Mouse (Mus musculus): ENCODE data around the gene Scn9a.

DNA sequence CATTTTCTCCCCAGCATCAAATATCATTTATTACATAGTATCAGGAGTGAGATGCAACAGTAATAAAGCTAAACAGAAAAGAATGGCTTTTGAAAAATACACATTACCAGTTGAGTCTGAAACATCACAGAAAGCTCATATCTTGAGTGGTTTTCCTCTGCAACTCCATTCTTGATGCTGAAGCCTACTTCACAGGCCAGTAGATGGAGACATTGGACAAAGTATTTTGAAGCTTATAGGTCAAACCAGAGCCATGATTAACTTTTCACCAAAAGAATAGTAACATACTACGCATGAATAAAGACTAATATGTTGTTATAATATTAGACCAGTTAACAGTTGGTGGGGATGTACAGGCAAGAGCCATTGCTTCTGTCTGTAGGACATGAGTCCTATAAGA is 172.3 kb downstream of the Scn9a start:
- TF ChIP-seq CTCF (IDR thresholded peaks at IDR 0.05; ENCODE audit: borderline replicate concordance, insufficient read depth, low read length) (no peak), POLR2A (IDR thresholded peaks at IDR 0.05; ENCODE audit: low read depth, low read length) (no peak)
